Mouse (Mus musculus): Measurements from ENCODE around the gene Taf3. TPM values are rescaled to one million over a fixed set of nuclear protein-coding genes. Genes with fewer than 3 reads are reported as not detected.

The Taf3 gene
- total and polyA plus RNA-seq, 3 experiments, result 8.3 to 20.9 TPM; not detected in 1

DNA sequence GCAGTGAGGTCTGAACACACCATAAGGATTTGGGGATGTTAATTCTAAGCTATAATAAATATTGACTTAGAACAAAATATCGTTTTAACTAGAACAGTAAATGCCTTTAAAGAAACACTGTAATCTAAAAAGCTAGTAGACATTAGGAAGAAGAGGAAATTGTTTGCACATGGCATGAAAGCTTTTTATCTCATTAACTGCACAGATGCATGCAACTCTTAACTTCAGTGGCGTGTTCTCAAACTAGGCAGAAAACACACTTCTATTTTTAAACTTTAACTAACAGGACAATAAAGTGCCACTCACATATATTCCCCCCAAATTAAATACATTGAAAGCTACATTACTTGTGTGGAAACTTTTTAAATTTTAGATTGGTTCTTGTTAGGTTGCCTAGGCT lies 91.8 kb downstream of the Taf3 start (continued):
- TF ChIP-seq NRF1 (IDR thresholded peaks at IDR 0.05; ENCODE audit: insufficient read depth, low read depth, low read length, poor library complexity, severe bottlenecking), result no peak

DNA sequence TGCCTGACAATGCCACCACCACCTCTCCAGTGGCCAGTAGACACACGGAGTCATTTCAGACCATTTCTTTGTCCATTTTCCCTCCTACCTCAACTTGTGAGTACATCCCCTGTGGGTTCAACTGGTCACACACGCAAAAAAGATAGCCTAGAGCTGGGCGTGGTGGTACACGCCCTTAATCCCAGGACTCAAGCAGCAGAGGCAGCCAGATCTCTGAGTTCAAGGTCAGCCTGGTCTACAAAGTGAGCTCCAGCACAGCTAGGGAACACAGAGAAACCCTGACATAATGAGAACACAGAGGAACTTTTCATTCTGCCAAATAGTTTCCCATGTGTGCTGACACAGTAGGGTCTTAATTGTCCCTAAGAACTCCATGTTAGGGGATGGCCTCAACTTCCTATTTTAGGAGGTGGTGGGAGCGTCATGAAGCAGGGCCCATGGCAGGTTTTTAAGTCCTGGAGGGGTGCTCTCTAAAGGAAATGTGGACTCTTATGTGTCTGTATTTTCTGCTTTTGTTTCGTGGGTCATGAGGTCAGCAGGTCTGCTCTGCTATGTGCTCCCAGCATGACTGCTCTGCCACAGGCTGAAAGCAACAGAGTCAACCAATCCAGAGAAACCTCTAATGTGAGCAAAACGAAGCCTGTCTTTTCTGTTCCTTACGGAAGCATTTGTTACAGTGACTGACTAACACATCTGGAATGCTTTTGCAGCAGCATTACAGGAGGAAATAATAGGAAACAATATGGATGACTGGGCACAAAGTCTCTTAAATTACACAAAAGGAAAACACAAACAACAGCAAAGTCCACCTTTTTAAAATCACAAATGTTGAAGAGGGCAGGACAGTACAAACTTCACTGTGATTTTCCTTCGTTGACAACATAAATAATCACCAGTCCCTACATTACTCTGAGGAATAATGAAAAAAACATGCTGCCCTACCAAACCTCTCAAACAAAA lies 92.5 kb downstream of the Taf3 start:
- no peak for TF ChIP-seq KAT2A (conservative IDR thresholded peaks at IDR 0.05; ENCODE audit: low read depth, low read length)
- no peak for TF ChIP-seq TAL1 (IDR thresholded peaks at IDR 0.05; ENCODE audit: low read length)
- no peak for TF ChIP-seq ELF1 (IDR thresholded peaks at IDR 0.05; ENCODE audit: low read depth, low read length)
- TF ChIP-seq ZNF384 (IDR thresholded peaks at IDR 0.05; ENCODE audit: low read depth, low read length), result no peak
- no peak for TF ChIP-seq MAFK (IDR thresholded peaks at IDR 0.05; ENCODE audit: borderline replicate concordance, low read depth, low read length)
- no peak for TF ChIP-seq GATA1 (IDR thresholded peaks at IDR 0.05; ENCODE audit: low read depth, low read length)
- no peak for TF ChIP-seq JUND (IDR thresholded peaks at IDR 0.05; ENCODE audit: low read depth, low read length)
- TF ChIP-seq HCFC1 (IDR thresholded peaks at IDR 0.05; ENCODE audit: low read depth, low read length), result no peak
- TF ChIP-seq MAX (IDR thresholded peaks at IDR 0.05; ENCODE audit: low read length), result no peak
- TF ChIP-seq CHD2 (IDR thresholded peaks at IDR 0.05; ENCODE audit: low read length), result no peak
- no peak for TF ChIP-seq ZKSCAN1 (IDR thresholded peaks at IDR 0.05; ENCODE audit: low read depth, low read length)
- no peak for TF ChIP-seq POLR2AphosphoS5 (IDR thresholded peaks at IDR 0.05; ENCODE audit: borderline replicate concordance, low read depth, low read length)
- TF ChIP-seq UBTF (IDR thresholded peaks at IDR 0.05; ENCODE audit: borderline replicate concordance, insufficient read depth, low read depth, low read length), result no peak
- no peak for TF ChIP-seq CTCF (IDR thresholded peaks at IDR 0.05 in 2 of 3, conservative IDR thresholded peaks at IDR 0.05 in 1 of 3; ENCODE audit: control insufficient read depth in 1 of 3, insufficient read depth in 1 of 3, low read depth in 2 of 3, low read length in 3 of 3, poor library complexity in 1 of 3, severe bottlenecking in 1 of 3)
- no peak for TF ChIP-seq RCOR1 (IDR thresholded peaks at IDR 0.05; ENCODE audit: low read depth, low read length)
- no peak for TF ChIP-seq POLR2AphosphoS2 (IDR thresholded peaks at IDR 0.05; ENCODE audit: low read length)
- H3K4me3 ChIP-seq (ENCODE audit: control insufficient read depth in 1 of 2, insufficient read depth in 1 of 2, low read depth in 2 of 2, low read length in 2 of 2), result peak overlapping the region in 1 of 2 experiments; percentile 35; a peak in 2 of 4 replicates
- H3K27me3 ChIP-seq (ENCODE audit: control insufficient read depth in 1 of 2, insufficient read depth in 2 of 2, low read length in 2 of 2), result no peaks in the 10 kb centered on the region
- H3K79me2 ChIP-seq (ENCODE audit: control insufficient read depth, insufficient read depth, low read length, poor library complexity), result peaks cover 11% of the 10 kb centered on the region
- peak overlapping the region; percentile 30 for H3K9ac ChIP-seq (ENCODE audit: control insufficient read depth, low read depth, low read length, poor library complexity, severe bottlenecking)
- H3K27ac ChIP-seq (ENCODE audit: control insufficient read depth, low read depth, low read length), result peak overlapping the region; percentile 20
- peaks cover 0 to 33% of the 10 kb centered on the region in 2 experiments; a peak in 3 of 4 replicates for H3K36me3 ChIP-seq (ENCODE audit: control insufficient read depth in 1 of 2, insufficient read depth in 2 of 2, low read length in 2 of 2)
- peak; percentile 23 for DNase-seq (ENCODE audit: low read depth, low spot score)
- H3K9me3 ChIP-seq (replicated peaks; ENCODE audit: insufficient read depth, low read length), result no peaks in the 10 kb centered on the region
- H3K4me1 ChIP-seq (ENCODE audit: control insufficient read depth in 1 of 2, insufficient read depth in 2 of 2, low read length in 2 of 2), result peaks cover 28 to 31% of the 10 kb centered on the region in 2 experiments

Measured in MEL (cell line).